Mouse (Mus musculus): Measurements from ENCODE around the gene Atg4d.
"Not testable (repeated sequence)": the region's sequence is repeated elsewhere in the genome, so short reads cannot be mapped to it uniquely, and the experiment has no call there.

Gene Atg4d

DNA sequence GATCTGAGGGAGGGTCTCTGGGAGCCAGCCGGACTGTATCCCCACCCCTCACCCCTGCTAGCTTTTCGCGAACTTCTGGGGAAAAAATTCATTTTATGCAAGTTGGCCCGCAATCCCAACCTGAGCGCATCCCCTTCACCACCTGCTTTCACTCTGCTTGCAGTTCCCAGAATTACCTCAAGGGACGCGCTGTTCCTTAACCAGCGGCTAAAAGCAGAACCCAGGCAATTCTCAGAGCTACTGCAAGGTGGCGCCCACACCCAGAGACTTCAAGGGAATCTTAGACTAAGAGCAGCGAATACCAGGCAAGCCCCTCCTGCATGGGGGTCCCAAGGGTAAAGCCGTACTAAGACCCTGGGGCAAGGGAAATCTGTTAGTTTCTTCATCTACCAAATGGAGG, 23.8 kb upstream of the Atg4d start:
- no peak for DNase-seq (ENCODE audit: low spot score)

DNA sequence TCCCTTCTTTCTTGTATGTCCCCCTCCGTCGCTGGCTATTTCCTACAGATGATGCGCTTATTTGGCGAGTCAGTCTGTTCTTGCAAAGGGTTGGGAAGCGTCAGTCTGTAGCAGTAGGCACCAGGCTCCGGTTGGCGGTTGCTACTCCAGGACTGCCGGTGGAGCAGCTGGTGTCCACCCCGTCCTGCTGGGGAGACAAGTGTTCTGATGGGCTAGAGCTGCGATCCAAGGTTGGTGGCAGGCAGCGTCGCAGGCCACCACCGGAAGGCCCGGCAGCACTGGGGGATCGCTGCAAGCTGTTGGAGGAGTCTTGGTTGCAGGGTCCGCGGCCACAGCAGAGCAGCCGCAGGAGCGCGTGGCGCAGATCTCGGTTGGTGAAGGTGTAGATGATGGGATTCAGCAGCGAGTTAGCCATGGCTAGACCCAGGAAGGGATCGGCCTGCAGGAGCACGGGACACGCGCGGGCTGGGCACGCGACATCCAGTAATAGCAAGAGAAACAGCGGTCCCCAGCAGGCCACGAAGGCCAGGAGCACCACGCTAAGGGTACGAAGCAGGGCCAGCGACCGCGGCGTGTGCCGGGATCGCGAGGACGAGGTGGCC, 21.2 kb upstream of the Atg4d start:
- DNase-seq (ENCODE audit: low spot score) = no peak

DNA sequence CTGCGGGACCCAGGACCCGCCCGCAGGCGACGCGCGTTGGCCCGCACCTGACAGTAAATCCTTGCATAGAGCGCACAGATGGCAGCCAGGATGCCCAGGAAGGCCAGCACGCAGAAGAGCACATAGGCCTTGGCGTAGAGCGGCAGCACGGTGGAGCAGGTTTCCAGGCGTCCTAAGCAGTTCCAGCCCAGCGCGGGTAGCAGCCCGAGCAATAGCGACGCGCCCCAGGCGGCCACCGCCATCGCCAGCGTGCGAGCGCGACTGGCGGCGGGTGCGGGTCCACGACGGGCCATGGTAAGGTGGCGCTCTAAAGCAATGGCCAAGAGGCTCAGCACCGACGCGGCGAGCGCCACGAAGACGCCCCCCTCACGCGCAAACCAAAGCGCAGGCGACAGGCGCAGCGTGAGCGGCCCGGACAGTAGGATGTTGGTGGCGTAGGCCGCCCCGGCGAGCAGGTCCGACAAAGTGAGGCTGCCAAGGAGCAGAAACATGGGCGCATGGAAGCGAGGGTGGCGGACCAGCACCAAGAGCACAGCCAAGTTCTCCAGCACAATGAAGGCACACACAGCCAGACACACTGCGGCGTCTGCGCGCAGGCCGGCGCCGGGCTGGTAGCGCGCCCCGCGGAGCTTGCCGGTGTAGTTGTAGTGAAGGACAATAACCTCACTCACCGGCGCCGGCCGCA, 20.5 kb upstream of the Atg4d start:
- no peak for DNase-seq (ENCODE audit: low spot score)

DNA sequence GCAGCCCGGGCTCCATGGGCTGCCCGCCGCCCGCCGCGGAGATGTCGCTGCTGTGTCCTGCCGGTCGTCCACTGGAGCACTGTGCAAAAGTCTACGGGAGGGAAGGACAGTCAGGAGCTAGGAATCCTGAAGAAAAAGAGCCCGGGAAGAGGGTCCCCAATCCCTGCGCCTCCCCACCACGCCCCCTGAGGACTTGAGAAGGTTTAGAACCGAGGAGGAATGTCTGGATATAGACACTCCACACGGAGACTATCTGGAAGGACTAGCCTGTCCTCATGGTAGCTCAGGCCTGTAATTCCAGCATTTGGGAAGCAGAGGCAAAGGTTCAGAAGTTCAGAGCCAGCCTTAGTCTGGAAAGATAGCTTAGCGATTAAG, 20.0 kb upstream of the Atg4d start:
- DNase-seq (ENCODE audit: low spot score) = no peak

DNA sequence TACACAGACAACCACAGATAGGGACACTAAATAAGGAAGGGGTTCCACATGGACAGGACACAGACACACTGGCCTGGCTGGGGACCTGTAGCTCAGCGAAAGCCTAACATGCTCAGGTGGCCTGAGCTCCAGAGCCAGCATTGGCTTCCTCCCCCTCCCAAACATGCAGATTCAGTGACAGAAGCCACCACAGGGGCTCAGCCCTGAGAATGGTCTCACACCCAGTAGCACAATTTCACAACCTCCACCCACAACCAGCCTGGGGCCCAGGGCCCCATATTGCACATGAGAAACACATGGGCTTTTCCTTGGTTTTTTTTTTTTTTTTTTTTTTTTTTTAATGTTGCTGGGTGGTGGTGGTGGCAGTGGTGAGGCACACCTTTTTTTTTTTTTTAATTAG, 18.8 kb upstream of the Atg4d start:
- DNase-seq (ENCODE audit: low spot score) = no peak

DNA sequence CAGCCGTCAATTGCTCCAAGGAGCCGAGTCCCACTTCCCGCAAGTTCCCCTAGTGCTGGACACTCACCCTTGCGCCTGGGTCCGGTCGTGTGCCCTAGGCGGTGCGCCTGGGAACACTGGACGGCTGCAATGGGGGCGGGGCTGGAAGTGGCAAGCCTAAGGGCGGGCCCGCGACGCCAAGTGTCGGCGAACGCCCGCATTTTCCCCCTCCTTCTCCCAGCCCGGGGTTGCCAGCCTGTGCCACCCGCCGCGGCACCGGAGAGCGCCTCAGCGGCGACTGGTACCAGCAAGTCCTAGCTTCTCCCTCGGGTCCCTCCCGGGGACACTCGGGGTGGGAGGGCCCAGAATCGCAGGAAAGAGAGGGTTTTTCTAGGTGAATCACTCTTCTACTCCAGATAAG, 16.8 kb upstream of the Atg4d start, which contains the start of gene S1pr5:
TSS of gene S1pr5 (minus strand) at position 118 of the 400 bp plus-strand sequence.
- DNase-seq (ENCODE audit: low spot score) = peak; percentile 67

DNA sequence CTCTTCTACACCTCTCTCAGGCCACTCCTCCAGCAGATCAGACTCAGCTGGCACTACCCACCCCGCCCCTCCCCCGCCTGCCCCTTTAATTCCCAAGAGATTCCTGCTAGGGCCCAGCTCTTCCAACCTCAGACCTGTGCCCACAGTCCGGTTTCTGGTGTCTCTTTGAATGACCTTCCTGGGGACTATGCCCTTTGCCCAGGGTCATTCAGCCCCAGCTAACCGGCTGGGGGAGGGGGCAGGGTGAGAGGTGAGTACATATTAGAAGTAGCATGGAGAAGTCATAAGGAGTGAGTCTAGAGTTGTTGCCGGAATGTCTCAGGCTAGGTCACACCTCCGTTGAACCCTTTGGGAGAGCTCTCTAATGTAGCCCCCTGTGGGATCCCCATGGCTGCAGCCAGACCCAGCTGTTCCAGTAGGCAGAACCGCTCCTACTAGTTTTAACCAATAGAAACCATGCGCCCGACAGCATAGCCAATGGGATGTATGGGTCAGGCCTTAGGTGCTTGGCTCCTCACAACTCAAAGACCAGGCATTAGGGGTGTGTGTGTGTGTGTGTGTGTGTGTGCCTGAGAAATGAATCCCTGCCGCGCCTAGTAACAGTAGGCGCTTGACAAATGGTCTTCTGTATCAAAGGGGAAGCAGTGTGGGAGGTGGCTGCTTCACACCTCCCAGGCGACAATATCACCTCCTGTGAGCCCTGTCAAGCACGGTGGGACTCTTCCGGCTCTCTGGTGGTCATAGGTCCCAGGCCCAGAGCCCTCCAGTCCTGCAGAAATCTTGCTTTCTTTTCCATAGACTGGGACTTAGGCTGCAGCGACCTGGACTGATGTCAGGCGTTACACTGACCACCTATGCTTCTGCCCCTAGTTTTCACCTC, 15.2 kb upstream of the Atg4d start:
- DNase-seq (ENCODE audit: low spot score) = no peak

DNA sequence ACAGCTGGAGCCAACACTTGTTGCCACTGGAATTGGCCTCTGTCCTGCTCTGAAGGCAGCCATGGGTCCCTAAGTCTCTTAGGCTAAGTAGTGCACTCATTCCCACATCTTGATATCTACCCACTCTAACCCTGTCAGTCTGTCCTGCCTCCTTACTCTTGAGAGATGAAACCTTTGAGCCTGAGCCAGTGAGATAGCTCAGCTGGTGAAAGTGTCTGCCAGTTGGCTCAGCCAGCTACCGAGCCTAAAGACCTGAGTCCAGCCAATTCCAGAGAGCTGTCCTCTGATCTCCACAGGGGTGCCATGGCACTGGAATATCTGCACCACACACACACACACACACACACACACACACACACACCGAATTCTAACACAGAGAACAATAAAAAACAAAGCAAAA, 14.6 kb upstream of the Atg4d start:
- no peak for DNase-seq (ENCODE audit: low spot score)

DNA sequence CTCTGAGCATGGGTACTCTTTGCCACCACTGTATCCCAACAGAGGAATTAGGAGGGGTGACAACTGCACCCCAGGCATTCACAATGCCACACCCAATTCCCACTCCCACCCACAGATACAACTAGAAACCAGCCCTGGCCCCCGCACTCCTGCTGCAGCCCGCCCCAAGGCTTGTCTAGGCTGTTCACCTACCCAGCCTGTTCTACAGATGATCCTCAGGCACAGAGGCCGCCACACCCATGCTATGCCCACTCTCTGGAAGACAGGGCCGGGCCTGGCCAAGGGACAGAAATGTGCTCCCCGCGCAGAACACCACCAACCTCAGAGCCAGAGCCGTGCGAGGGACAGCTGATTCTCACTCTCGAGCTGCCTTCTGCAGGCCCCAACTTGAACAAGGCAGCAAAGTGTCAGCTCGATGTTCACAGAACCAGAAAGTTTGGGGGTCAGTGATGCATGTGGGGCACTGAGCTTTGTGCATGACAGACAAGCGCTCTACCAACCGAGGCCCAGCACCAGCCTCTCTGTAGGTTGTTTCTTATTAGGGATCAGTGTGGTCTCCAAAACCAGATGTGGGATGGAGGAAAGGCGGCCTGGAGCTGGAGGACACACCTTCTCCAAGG, 13.9 kb upstream of the Atg4d start:
- no peak for DNase-seq (ENCODE audit: low spot score)

DNA sequence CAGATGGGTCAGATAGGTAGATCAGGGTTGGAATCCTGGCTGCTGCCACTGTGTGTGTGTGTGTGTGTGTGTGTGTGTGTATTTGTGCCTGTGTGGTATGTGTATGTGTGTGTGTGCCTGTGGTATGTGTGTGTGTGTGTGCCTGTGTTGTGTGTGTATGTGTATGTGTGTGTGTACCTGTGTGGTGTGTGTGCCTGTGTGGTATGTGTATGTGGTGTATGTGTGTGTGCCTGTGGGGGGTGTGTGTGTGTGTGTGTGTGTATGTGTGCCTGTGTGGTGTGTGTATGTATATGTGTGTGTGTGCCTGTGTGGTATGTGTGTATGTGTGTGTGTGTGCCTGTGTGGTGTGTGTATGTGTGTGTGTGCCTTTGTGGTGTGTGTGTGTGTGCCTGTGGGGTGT, 10.4 kb upstream of the Atg4d start:
- DNase-seq (ENCODE audit: low spot score) = no peak

DNA sequence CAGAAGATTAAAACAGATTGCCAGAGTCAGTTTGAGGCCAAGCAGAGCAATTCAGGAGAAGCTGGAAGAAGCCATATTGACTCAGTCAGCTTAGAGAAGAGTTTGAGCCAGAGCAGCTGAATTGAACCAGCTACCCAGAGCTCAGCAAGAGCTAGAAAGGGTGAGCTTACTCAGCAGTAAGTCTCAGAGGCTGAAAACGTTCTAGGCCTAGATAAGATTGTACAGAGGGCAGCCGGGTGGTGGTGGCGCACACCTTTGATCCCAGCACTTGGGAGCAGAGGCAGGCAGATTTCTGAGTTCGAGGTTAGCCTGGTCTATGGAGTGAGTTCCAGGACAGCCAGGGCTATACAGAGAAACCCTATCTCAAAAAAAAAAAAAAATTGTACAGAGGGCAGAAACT, 8.7 kb upstream of the Atg4d start:
- DNase-seq (ENCODE audit: low spot score) = not testable (repeated sequence)

DNA sequence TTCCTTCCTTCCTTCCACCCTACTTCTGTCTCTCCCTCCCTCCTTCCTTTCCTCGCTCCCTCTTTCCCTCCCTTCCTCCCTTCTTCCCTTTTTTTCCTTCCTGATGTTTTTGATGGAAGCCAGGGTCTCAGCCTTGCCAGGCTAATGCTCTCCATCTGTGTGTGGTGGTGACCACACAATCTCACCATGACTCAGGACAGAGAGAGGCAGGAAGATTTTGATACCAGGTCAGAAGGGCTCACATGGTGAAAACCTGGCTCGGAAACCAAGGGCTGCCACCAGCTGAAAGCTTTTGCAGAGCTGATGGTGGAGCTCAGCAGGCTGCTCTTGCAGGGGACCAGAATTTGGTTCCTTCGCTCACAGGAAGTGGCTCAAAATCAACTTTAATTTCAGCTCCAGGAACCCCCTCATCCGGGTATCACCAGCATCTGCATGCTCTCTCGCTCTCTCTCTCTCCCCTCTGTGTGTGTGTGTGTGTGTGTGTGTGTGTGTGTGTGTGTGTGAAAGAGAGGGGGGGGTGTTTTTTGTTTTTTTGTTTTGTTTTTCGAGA, 4.5 kb upstream of the Atg4d start:
- DNase-seq (ENCODE audit: low spot score) = no peak

DNA sequence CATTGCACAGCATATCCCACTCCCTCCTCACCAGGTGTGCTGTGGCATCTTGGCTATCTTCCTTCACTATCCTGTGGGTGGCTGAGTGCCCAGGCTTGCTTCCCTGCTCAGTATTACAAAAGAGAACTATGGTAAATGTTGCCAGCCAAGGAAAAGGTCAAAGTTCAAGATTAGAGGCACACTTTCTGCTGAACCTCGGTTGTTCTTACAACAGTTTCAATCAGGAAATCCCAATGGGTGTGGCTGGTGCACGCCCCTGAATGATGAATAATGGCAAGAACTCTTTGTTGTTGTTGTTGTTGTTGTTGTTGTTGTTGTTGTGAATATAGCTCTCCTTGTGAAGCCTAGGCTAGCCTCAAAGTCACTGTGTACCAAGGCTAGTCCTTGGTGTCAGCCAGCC, 3.3 kb upstream of the Atg4d start:
- DNase-seq (ENCODE audit: low spot score) = no peak

DNA sequence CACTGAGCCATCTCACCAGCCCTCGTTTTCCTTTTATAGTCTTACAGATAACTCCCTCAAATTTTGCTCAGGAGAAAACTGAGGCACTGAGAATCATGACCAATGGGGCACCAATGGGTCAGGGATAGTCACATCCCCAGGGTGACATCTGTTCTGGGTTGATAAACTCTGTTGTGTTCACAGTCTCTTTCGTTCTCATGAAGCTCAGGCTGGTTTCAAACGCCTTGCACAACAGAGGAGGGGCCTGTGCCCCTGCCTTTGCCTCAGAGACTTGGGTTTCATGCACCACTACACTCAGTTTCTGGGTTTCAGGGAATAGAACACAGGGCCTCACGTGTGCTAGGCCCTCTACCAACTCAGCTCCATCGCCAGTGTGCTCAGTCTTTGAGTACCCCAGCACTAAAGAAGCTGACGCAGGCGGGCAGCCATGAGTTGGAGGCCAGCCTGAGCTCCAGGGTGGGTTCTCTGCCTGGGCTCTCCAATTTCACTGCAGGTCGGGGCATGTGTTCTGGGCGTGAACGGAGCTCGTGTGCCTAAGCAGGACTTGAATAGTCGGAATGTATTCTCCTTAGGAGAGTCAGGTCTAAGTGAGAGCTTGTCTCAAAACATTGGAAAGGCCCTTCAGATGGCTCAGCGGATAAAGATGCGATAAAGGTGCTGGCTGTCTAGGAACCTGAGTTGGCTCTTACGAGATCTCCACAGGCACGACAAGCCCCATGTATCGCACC, 657 bp upstream of the Atg4d start:
- DNase-seq (ENCODE audit: low spot score) = peak; percentile 35

DNA sequence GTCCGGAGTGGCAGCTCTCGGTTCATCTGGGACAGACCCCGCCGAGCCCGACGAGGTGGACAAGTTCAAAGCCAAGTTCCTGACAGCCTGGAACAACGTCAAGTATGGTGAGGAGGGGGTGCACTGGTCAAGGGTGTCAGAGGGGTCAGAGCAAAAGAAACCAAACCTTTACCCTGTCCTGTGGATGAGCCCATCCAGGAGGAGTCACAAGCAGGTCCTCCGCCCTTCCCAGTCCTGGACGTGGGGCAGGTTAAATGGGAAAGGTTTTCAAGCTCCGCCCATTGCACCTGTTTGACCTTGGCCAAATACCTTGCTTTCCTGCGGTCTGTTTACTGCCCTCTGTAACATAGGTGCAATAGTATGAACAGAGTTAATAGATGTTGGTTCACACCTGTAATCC, 518 bp downstream of the Atg4d start:
- DNase-seq (ENCODE audit: low spot score) = no peak

DNA sequence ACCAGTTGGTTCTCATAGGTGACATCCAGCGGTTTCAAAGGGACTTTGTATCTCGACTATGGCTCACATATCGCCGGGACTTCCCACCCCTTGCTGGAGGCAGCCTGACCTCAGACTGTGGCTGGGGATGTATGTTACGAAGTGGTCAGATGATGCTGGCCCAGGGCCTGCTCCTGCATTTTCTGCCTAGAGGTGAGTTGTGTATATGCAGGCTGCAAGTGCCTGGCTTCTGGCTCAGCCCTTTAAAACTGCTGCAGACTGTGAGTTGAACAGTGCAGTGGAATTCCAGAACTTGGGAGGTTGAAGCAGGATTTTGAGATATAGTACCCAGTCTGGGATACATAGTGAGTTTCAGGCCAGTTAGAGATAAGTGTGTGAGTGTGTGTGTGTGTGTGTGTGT, 1.8 kb downstream of the Atg4d start:
- no peak for DNase-seq (ENCODE audit: low spot score)

DNA sequence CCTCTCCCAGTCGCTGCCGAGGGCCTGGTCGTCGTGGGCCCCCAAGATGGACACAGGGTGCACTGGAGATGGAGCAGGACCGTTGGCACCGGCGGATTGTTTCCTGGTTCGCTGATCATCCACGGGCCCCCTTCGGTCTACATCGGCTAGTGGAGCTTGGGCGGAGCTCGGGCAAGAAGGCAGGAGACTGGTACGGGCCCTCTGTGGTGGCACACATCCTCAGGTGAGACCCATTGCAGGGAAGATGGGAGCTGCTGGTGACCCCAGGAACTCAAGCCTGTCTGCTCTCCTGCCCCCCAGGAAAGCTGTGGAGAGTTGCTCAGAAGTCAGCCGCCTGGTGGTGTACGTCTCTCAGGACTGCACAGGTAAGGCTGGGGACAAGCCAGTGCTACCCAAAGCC, 3.2 kb downstream of the Atg4d start:
- no peak for DNase-seq (ENCODE audit: low spot score)

DNA sequence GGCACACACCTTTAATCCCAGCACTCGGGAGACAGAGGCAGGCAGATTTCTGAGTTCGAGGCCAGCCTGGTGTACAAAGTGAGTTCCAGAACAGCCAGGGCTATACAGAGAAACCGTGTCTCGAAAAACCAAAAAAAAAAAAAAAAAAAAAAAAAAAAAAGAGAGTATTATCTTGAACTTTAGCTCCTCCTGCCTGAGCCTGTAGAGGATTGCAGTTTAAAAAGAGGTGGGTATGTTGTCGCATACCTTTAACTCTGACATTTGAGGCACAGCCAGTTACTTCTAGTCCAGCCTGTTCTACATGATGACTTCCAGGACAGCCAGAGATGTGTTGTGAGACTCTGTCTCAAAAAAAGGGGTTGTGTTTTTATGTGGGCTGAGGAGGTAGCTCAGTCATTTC, 4.5 kb downstream of the Atg4d start:
- not testable (repeated sequence) for DNase-seq (ENCODE audit: low spot score)

DNA sequence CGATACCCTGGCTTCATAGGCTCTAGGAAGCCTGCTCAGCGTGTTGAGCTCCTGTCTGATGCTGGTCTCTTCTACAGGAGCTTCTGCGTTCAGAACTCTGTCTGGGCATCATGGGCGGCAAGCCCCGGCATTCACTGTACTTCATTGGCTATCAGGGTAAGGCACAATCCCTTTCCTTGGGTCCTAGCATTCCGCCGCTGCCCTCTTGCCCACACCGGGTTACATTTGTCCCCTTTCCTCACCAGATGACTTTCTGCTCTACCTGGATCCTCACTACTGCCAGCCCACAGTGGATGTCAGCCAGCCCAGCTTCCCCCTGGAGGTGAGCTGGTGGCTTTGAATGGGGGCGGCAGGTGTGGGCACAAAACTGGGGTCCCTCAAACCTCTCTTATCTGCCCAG, 7.3 kb downstream of the Atg4d start:
- no peak for DNase-seq (ENCODE audit: low spot score)

DNA sequence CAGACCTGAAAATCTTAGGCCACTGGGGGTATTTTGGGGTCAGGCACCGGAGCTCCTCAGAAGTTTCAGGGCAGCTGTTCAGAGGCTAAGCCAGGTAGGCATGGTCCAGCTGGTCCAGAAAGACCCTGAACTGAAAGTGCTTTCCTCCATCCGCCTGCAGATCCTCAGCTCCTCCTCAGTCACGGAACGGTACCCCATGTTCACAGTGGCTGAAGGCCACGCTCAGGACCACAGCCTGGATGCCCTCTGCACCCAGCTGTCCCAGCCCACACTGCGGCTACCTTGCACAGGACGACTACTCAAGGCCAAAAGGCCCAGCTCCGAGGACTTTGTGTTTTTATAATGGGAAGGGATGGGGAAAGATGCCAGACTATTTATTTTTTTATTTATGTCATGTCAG, 8.0 kb downstream of the Atg4d start:
- no peak for DNase-seq (ENCODE audit: low spot score)

DNA sequence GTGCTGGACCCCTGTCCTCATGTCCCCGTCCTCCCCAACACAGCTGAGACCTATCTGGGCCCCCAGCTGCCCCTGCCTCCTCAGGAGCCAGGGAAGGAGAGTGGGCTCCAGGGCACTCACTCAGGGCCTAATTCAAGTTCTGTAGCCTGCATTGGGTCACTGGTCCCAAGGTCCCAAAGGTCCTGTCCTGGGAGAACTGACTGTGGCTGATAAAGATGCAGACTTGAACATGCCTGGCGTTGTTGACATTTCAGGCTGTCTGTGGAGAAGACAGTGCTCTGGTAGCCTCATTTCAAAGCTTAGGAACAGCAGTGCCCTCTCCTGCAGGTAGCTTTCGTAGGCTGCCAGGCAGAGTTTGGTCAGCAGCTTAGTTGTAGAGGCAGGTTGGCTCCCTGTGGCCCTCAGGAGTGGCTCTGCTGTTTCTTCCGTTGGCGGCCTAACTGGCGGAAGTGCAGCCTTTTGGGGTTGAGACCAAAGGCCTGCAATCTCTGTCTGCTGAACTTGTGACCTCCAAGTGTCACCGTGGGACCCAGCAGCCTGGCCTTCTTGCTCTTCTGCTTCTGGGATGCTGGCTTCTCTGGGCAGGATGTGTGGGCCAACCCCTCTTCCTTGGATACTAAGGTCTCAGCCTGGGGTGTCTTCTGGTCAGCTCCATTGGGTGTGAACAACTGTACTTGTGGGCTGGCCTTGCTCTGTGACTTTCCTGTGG, 8.6 kb downstream of the Atg4d start:
- no peak for DNase-seq (ENCODE audit: low spot score)

Measured in MN1 (cell line).